8 mouse cellular contexts compared by ENCODE assay signal in the genomic region with DNA sequence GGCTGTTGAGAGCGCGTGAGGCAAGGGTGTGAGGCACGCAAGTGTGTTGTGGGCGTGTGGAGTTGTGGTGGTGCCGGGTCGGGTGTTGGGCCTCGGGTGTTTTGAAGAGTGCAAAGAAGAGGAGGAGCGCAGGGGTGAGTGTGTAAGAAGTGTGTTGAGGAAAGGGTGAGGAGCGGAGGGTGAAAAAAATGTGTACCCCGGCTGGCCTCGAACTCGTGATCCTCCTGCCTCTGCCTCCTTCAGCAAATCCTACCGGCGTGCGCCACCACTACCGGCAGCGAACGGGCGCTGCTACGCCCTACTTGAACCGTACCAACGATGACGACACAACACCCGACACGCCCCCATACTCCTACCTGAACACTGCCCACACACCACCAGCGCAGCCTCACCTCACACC.
A peak's percentile ranks its signal among the peaks of the same experiment; 100 is the strongest.
DNase-seq lines count a peak whose midpoint lies in the region; ATAC-seq lines count a peak whose summit lies in the region.
"Not testable (repeated sequence)": the region's sequence is repeated elsewhere in the genome, so short reads cannot be mapped to it uniquely, and the experiment has no call there.

No protein-coding gene starts in this region.

- H3K4me1 ChIP-seq in limb, embryonic 13.5 days, result not testable (repeated sequence)

- H3K9me3 ChIP-seq in limb, embryonic 13.5 days, result not testable (repeated sequence)

- 0 out of 2 replicates have a peak overlapping the region, but pooled peaks have one; percentile 31 for H3K4me2 ChIP-seq in limb, embryonic 13.5 days (replicated peaks)

- H3K27ac ChIP-seq in limb, embryonic 13.5 days, result not testable (repeated sequence)

- not testable (repeated sequence) for H3K4me3 ChIP-seq in limb, embryonic 13.5 days

- not testable (repeated sequence) for H3K36me3 ChIP-seq in limb, embryonic 13.5 days

- WGBS in limb, embryonic 13.5 days, result 10% methylated on average over 14 of the region's 26 CpGs

- not testable (repeated sequence) for ATAC-seq in limb, embryonic 13.5 days (ENCODE audit: low FRiP score, low read depth)

- not testable (repeated sequence) for H3K9ac ChIP-seq in limb, embryonic 13.5 days

- DNase-seq in adrenal gland, adult (ENCODE audit: inconsistent age in 2 of 2, low spot score in 1 of 2), result peak; percentile 75 to 93
- peak; percentile 85 for DNase-seq in cerebellum, postnatal 25 days
- DNase-seq in gastrocnemius, adult 8-10 months (ENCODE audit: low spot score in 2 of 2), result peak; percentile 58 to 67
- peak; percentile 68 for DNase-seq in heart, postnatal 4 days
- peak; percentile 65 to 83 for DNase-seq in layer of hippocampus, adult 18-20 months (ENCODE audit: low spot score in 2 of 2)
- peak; percentile 54 for DNase-seq in ovary, postnatal 36 days (ENCODE audit: low spot score)
- DNase-seq in testis, postnatal 14 days (ENCODE audit: low spot score), result peak; percentile 26

- not testable (repeated sequence) for H3K27me3 ChIP-seq in limb, embryonic 13.5 days

Comparison
In these comparisons a context has a peak if more than half of its experiments do, and no peak if none do; other contexts are left out.
1. DNase-seq: peak in every context shown above with its lines; median percentile 85 in cerebellum, postnatal 25 days; 84 in adrenal gland, adult; 74 in layer of hippocampus, adult 18-20 months; 68 in heart, postnatal 4 days; 62 in gastrocnemius, adult 8-10 months; 54 in ovary, postnatal 36 days; 26 in testis, postnatal 14 days.